Mouse (Mus musculus) adrenal gland, postnatal 10 days (tissue): ENCODE measurements around the gene Fbp1. TPM values are rescaled to one million over a fixed set of nuclear protein-coding genes. Genes with fewer than 3 reads are reported as not detected.
"Not testable (repeated sequence)": the region's sequence is repeated elsewhere in the genome, so short reads cannot be mapped to it uniquely, and the experiment has no call there.

Source experiments
- DNase-seq: peaks from one replicate; pipeline ENCODE4 v3.0.0; 2021; ENCODE audit warnings: mixed read lengths
- total RNA-seq, 2 experiments: library from RNA; stranded (reverse); gene quantifications; 2 replicates each; pipeline ENCODE4 v1.2.3; 2021

The Fbp1 gene
- total RNA-seq, 2 experiments from 2014 or later = 112 to 337 TPM

- peak; percentile 93 for DNase-seq
Observed at GRCm38 (mm10) chr13:62854666-62855065, 33.4 kb downstream of the Fbp1 start.

DNA sequence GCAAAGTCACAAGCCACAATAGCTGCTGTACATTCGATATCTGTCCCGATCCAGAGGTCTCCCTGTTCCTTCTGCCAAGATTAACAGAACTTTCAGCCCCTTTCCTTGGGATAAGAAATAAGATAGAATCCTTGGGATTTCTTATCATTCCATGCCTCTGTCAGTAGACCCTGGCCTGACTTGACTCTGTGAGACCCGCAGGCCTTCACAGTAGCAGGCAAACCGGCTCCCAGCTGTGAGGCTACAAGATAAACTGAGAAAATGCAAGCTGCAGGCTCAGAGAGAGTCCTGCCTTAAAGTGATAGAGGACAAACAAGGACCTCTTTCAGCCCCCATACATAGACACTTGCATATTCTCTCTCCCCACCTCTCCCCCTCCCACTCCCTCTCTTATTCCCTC is 54.7 kb downstream of the Fbp1 start:
- no peak for DNase-seq

DNA sequence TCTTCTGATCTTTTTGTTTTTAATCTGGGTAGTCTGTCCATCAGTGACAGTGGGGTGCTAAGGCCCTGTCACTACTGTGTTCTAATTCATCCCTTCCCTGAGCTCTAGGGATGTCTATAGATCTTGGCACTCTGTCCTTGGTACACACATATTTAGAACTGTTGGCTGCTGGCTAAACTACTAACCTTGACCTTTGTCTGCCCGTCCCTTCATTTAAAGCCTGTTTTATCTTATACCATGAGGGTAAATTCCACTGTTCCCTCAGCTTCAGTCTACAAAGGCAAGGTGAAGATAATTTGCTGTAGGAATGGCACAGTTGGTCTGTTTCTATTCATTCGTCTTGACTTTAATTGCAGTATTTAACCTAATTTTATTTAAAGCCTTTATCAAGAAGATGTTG is 55.8 kb downstream of the Fbp1 start:
- no peak for DNase-seq

- DNase-seq = not testable (repeated sequence)
Observed at GRCm38 (mm10) chr13:62815705-62816104, 72.4 kb downstream of the Fbp1 start.

Other genes with a start within 250 kb of the Fbp1 start
- gene Platr25, start 127.6 kb downstream of the Fbp1 start, total RNA-seq = 10 to 100 TPM in 1 of 2 experiments, 1 to 10 TPM in 1; 6.1 to 11.9 TPM
- gene Gm5141, start 102.5 kb downstream of the Fbp1 start, total RNA-seq = 1 to 10 TPM; 1.6 to 4.8 TPM
- gene Fbp2, start 29.9 kb downstream of the Fbp1 start, total RNA-seq = 10 to 100 TPM in 1 of 2 experiments, 1 to 10 TPM in 1; 9.1 to 29.7 TPM
- gene 2010111I01Rik, start 76.6 kb upstream of the Fbp1 start, total RNA-seq = 10 to 100 TPM; 57.3 to 99.7 TPM